Mouse (Mus musculus): Measurements from ENCODE around the gene Pkd1. TPM values are rescaled to one million over a fixed set of nuclear protein-coding genes. Genes with fewer than 3 reads are reported as not detected.

Pkd1 gene
- polyA plus RNA-seq, 3 experiments from 2014 or later = 9.9 to 32.6 (median 22.6) TPM

GRCm38 (mm10) chr17:24533099-24533992 is 16.3 kb upstream of the Pkd1 start:
- peak; percentile 77 for ATAC-seq

GRCm38 (mm10) chr17:24534160-24534718 is 15.4 kb upstream of the Pkd1 start, which contains the start of gene Rab26:
Rab26 (minus strand) TSS chr17:24534210.
- ATAC-seq = no peak

GRCm38 (mm10) chr17:24535300-24535699 is 14.3 kb upstream of the Pkd1 start:
- no peak for ATAC-seq

GRCm38 (mm10) chr17:24537536-24537935 is 12.1 kb upstream of the Pkd1 start:
- no peak for ATAC-seq

- no peak for ATAC-seq
Measured at GRCm38 (mm10) chr17:24538950-24539349, 10.7 kb upstream of the Pkd1 start.

GRCm38 (mm10) chr17:24540375-24540774 is 9.3 kb upstream of the Pkd1 start:
- ATAC-seq = no peak

- ATAC-seq = no peak
Measured at GRCm38 (mm10) chr17:24544613-24545012, 5.0 kb upstream of the Pkd1 start.

- ATAC-seq = no peak
Measured at GRCm38 (mm10) chr17:24545247-24545646, 4.4 kb upstream of the Pkd1 start.

GRCm38 (mm10) chr17:24546234-24546633 is 3.4 kb upstream of the Pkd1 start:
- ATAC-seq = no peak

- peak; percentile 48 for ATAC-seq
Measured at GRCm38 (mm10) chr17:24548435-24548834, 1.2 kb upstream of the Pkd1 start.

GRCm38 (mm10) chr17:24548921-24549617 is 565 bp upstream of the Pkd1 start:
- ATAC-seq = peak; percentile 21

GRCm38 (mm10) chr17:24550416-24551049 is 899 bp downstream of the Pkd1 start:
- no peak for ATAC-seq

GRCm38 (mm10) chr17:24551050-24551444 is 1.4 kb downstream of the Pkd1 start:
- ATAC-seq = no peak

- ATAC-seq = no peak
Measured at GRCm38 (mm10) chr17:24557091-24557490, 7.5 kb downstream of the Pkd1 start.

- ATAC-seq = no peak
Measured at GRCm38 (mm10) chr17:24558600-24559099, 9.0 kb downstream of the Pkd1 start.

GRCm38 (mm10) chr17:24559146-24559545 is 9.5 kb downstream of the Pkd1 start:
- no peak for ATAC-seq

GRCm38 (mm10) chr17:24560301-24561028 is 10.8 kb downstream of the Pkd1 start:
- no peak for ATAC-seq

- ATAC-seq = no peak
Measured at GRCm38 (mm10) chr17:24561592-24561991, 12.0 kb downstream of the Pkd1 start.

- no peak for ATAC-seq
Measured at GRCm38 (mm10) chr17:24563638-24564037, 14.0 kb downstream of the Pkd1 start.

- no peak for ATAC-seq
Measured at GRCm38 (mm10) chr17:24564422-24564821, 14.8 kb downstream of the Pkd1 start.

GRCm38 (mm10) chr17:24565092-24565491 is 15.5 kb downstream of the Pkd1 start:
- no peak for ATAC-seq

- ATAC-seq = no peak
Measured at GRCm38 (mm10) chr17:24565792-24566191, 16.2 kb downstream of the Pkd1 start.
